Mouse (Mus musculus): ENCODE results near the gene Metap1.

- TF ChIP-seq POLR2A (IDR thresholded peaks at IDR 0.05; ENCODE audit: borderline replicate concordance, extremely low read depth, insufficient read depth, insufficient read length, poor library complexity, severe bottlenecking) (no peak), CTCF (IDR thresholded peaks at IDR 0.05; ENCODE audit: borderline replicate concordance, extremely low read depth, insufficient read depth, insufficient read length) (no peak)
Observed at GRCm38 (mm10) chr3:138528265-138528664, 39.0 kb upstream of the Metap1 start.

All from brain, embryonic 14.5 days (tissue).